9 mouse cellular contexts compared by ENCODE assay signal in genomic region chr2:84735346-84735920, GRCm38 (mm10). TPM values are rescaled to one million over a fixed set of nuclear protein-coding genes. Genes with fewer than 3 reads are reported as not detected.
DNase-seq lines count a peak whose midpoint lies in the region; ATAC-seq lines count a peak whose summit lies in the region.
"Had no signal": no experiment of that assay in that cellular context is flagged by ENCODE, and none has a peak within 500 bp of the region (broad histone marks: within the 10 kb centered on the region; RNA-seq: fewer than 3 reads in every experiment).

No protein-coding gene starts in this region.

- H3K9me3 ChIP-seq in megakaryocyte, embryonic 14.5 days: no peaks in the 10 kb centered on the region

- DNase-seq in spleen, adult 12 weeks (ENCODE audit: low spot score): peak; percentile 69
- DNase-seq in spleen, adult 18-20 months: no peak
- DNase-seq in ovary, adult 18-20 months (ENCODE audit: low spot score): no peak
- DNase-seq in urinary bladder, adult 2 months (ENCODE audit: low spot score): no peak
- DNase-seq in lung, postnatal 4 days: no peak
- no peak for DNase-seq in frontal cortex, postnatal 36 days (ENCODE audit: low spot score in 2 of 2)

- peaks cover 41% of the 10 kb centered on the region for H3K27me3 ChIP-seq in megakaryocyte, embryonic 14.5 days (replicated peaks)

- peak; percentile 22 to 37; a peak in 2 of 4 replicates for ATAC-seq in hematopoietic stem cell, adult 5-6 weeks (replicated peaks in 1 of 2; ENCODE audit: insufficient read depth in 1 of 2, low FRiP score in 2 of 2, low TSS enrichment in 1 of 2, low read depth in 1 of 2, poor library complexity in 2 of 2, severe bottlenecking in 2 of 2)

- peaks cover 77% of the 10 kb centered on the region for H3K4me1 ChIP-seq in megakaryocyte, embryonic 14.5 days

- peak overlapping the region; percentile 91 for H3K4me3 ChIP-seq in megakaryocyte, embryonic 14.5 days (replicated peaks)

- H3K36me3 ChIP-seq in megakaryocyte, embryonic 14.5 days (replicated peaks; ENCODE audit: low read length): peaks cover 5% of the 10 kb centered on the region

RNA-seq across cellular contexts. Expression of gene Ypel4, which starts 1.6 kb away (rescaled TPM):
- total RNA-seq in hematopoietic stem cell, adult 5-6 weeks (2017): 0.25 and 0.50 TPM in 2 replicates
- 2.6 and 2.9 TPM in 2 replicates for polyA plus RNA-seq in megakaryocyte, embryonic 14.5 days (2012; ENCODE audit: insufficient read depth, low replicate concordance)
- polyA plus RNA-seq in urinary bladder, adult 2 months (2012; rRNA removed): 17.0 and 17.5 TPM in 2 replicates
- polyA plus RNA-seq: macrophage had no signal

RNA-seq across cellular contexts. Expression of gene Gm19426, which starts 8.0 kb away (rescaled TPM):
- 2.0 TPM in 1 of 2 replicates, not detected in the other for total RNA-seq in hematopoietic stem cell, adult 5-6 weeks (2017)
- 3.0 TPM in 1 of 2 replicates, not detected in the other for polyA plus RNA-seq in megakaryocyte, embryonic 14.5 days (2012; ENCODE audit: insufficient read depth, low replicate concordance)
- 3.1 and 3.2 TPM in 2 replicates for polyA plus RNA-seq in urinary bladder, adult 2 months (2012; rRNA removed)
- polyA plus RNA-seq: macrophage had no signal

RNA-seq across cellular contexts. Expression of gene Clp1, which starts 8.3 kb away (rescaled TPM):
- 37.4 and 38.4 TPM in 2 replicates for total RNA-seq in hematopoietic stem cell, adult 5-6 weeks (2017)
- polyA plus RNA-seq in megakaryocyte, embryonic 14.5 days (2012; ENCODE audit: insufficient read depth, low replicate concordance): 0.70 TPM in 1 of 2 replicates, not detected in the other
- 15.4 and 20.7 TPM in 2 replicates for polyA plus RNA-seq in urinary bladder, adult 2 months (2012; rRNA removed)

RNA-seq across cellular contexts. Expression of gene Zdhhc5, which starts 20.5 kb away (rescaled TPM):
- 30.1 and 33.2 TPM in 2 replicates for total RNA-seq in hematopoietic stem cell, adult 5-6 weeks (2017)
- polyA plus RNA-seq in megakaryocyte, embryonic 14.5 days (2012; ENCODE audit: insufficient read depth, low replicate concordance): 14.8 and 20.0 TPM in 2 replicates
- polyA plus RNA-seq in urinary bladder, adult 2 months (2012; rRNA removed): 41.3 and 46.0 TPM in 2 replicates

RNA-seq across cellular contexts. Expression of gene Serping1, which starts 39.8 kb away (rescaled TPM):
- total RNA-seq in hematopoietic stem cell, adult 5-6 weeks (2017): 0.63 TPM in 1 of 2 replicates, not detected in the other
- polyA plus RNA-seq in megakaryocyte, embryonic 14.5 days (2012; ENCODE audit: insufficient read depth, low replicate concordance): not detected in 2 replicates
- polyA plus RNA-seq in urinary bladder, adult 2 months (2012; rRNA removed): 711 and 879 TPM in 2 replicates
